Mouse (Mus musculus) megakaryocyte, embryonic 14.5 days (primary cell): Measurements from ENCODE around the gene Bola2.

ENCODE experiments used
- FLI1 ChIP-seq: IDR thresholded peaks from 2 replicates; pipeline ENCODE4 v1.6.1; 2012; ENCODE audit warnings: low read length, inconsistent platforms, mixed read lengths
- GATA1 ChIP-seq: IDR thresholded peaks from 3 replicates; pipeline ENCODE4 v1.6.1; 2012; ENCODE audit warnings: mixed read lengths, low read length, inconsistent platforms, borderline replicate concordance

DNA sequence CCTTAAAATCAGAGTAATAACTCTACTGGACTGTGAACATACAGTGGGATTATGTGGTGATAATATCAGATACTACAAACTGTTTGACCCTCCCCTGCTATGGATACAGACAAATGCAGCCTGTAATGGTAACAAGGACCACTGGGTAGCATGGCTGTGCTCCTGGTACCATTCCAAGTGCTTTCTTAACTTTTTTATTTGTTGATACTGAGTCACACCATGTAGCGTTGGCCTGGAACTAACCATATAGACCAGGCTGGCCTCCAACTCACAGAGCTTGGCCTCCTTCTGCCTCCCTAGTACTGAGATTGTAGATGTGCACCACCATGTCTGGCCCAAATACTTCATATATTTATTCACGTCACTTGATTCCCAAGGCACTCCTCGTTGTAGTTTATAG lies 29.9 kb upstream of the Bola2 start:
- no peak for TF ChIP-seq GATA1
- no peak for TF ChIP-seq FLI1
